Mouse (Mus musculus): ENCODE measurements at regions not wholly inside any gene's neighbourhood (a gene's known extent, or its start where the extent isn't known, plus 50 kb on each side); places are given as distances from the start of the nearest gene placed in this dataset.
"Not testable (repeated sequence)": the region's sequence is repeated elsewhere in the genome, so short reads cannot be mapped to it uniquely, and the experiment has no call there.

DNA sequence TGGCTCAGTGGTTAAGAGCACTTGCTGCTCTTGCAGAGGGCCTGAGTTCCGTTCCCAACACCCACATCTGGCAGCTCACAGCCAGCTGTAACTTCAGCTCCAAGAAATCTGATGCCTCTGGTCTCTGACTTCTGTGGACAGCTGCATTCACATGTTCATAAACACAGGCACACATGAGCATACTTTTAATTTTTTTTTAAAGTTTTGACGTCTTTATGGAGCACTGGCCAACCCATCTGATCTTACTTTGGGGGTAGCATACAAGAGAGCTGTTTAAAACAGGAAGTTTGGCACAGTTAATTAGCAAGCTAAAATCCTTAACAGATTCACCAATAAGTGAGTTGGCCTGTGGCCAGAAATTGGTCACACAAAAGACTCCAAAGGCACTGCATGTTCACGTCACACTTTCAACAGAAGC lies 81.2 kb upstream of the Atl2 start:
- Histone ChIP-seq H3K36me3 (ENCODE audit: control insufficient read depth, insufficient read depth) (no peaks in the 10 kb centered on the region), H3K27me3 (ENCODE audit: control insufficient read depth, insufficient read depth, insufficient read length) (no peaks in the 10 kb centered on the region), H3K4me3 (ENCODE audit: insufficient read depth, poor library complexity, severe bottlenecking) (no peak overlapping the region), H3K79me2 (ENCODE audit: control insufficient read depth, insufficient read depth) (no peaks in the 10 kb centered on the region), H3ac (ENCODE audit: control insufficient read depth, insufficient read length, low read depth) (no peak overlapping the region), H3K79me3 (ENCODE audit: low read depth) (no peaks in the 10 kb centered on the region)
- TF ChIP-seq MAX (IDR thresholded peaks at IDR 0.05) (no peak), MYOD1 (IDR thresholded peaks at IDR 0.05; ENCODE audit: control insufficient read depth, insufficient read length, low read depth) (peak; percentile 63)

GRCm38 (mm10) chr17:79976518-79977100 lies 80.7 kb upstream of the Atl2 start:
- Histone ChIP-seq H3K36me3 (ENCODE audit: control insufficient read depth, insufficient read depth) (no peaks in the 10 kb centered on the region), H3K79me2 (ENCODE audit: control insufficient read depth, insufficient read depth) (no peaks in the 10 kb centered on the region), H3K27me3 (ENCODE audit: control insufficient read depth, insufficient read depth, insufficient read length) (no peaks in the 10 kb centered on the region), H3K79me3 (ENCODE audit: low read depth) (no peaks in the 10 kb centered on the region), H3K4me3 (ENCODE audit: insufficient read depth, poor library complexity, severe bottlenecking) (no peak overlapping the region), H3ac (ENCODE audit: control insufficient read depth, insufficient read length, low read depth) (no peak overlapping the region)
- TF ChIP-seq CTCF (IDR thresholded peaks at IDR 0.05; ENCODE audit: control insufficient read depth, insufficient read depth, insufficient read length) (no peak), FOSL1 (IDR thresholded peaks at IDR 0.05; ENCODE audit: insufficient read depth, low read length, poor library complexity, severe bottlenecking) (no peak), MAX (IDR thresholded peaks at IDR 0.05) (no peak), CEBPB (IDR thresholded peaks at IDR 0.05; ENCODE audit: low read depth) (no peak), USF1 (IDR thresholded peaks at IDR 0.05; ENCODE audit: low read depth) (no peak), MYOD1 (IDR thresholded peaks at IDR 0.05; ENCODE audit: control insufficient read depth, insufficient read length, low read depth) (no peak), MYOG (IDR thresholded peaks at IDR 0.05; ENCODE audit: control insufficient read depth, extremely low read depth, insufficient read length) (no peak)

DNA sequence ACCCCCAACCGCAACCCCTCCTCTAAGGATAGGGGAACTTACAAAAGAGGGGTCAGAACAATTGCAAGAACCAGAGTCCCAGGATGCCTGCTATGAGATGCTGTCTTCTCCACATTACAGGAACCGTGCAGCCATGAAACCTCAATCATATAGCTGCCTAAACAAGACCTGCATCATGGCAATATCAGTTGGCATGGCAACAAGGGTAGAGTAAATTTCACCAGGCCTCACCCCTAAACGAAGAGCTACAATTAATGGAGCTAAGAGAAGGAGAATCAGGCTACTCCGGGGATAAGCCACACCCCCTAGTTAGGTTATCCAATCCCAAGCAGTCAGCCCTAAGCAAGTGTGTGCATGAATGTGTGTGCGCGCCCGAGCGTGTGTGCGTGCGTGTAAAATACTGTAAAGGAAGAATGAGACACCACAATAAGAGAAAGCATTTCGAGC lies 80.1 kb upstream of the Atl2 start:
- no peaks in the 10 kb centered on the region for H3K79me2 ChIP-seq (ENCODE audit: control insufficient read depth, insufficient read depth)
- TF ChIP-seq USF1 (IDR thresholded peaks at IDR 0.05; ENCODE audit: low read depth): no peak
- TF ChIP-seq CTCF (IDR thresholded peaks at IDR 0.05; ENCODE audit: control insufficient read depth, insufficient read depth, insufficient read length): no peak
- no peak for TF ChIP-seq MYOG (IDR thresholded peaks at IDR 0.05; ENCODE audit: control insufficient read depth, extremely low read depth, insufficient read length)
- no peak for TF ChIP-seq MYOD1 (IDR thresholded peaks at IDR 0.05; ENCODE audit: control insufficient read depth, insufficient read length, low read depth)
- no peaks in the 10 kb centered on the region for H3K36me3 ChIP-seq (ENCODE audit: control insufficient read depth, insufficient read depth)
- no peak overlapping the region for H3ac ChIP-seq (ENCODE audit: control insufficient read depth, insufficient read length, low read depth)
- H3K27me3 ChIP-seq (ENCODE audit: control insufficient read depth, insufficient read depth, insufficient read length): no peaks in the 10 kb centered on the region
- no peaks in the 10 kb centered on the region for H3K79me3 ChIP-seq (ENCODE audit: low read depth)
- no peak overlapping the region for H3K4me3 ChIP-seq (ENCODE audit: insufficient read depth, poor library complexity, severe bottlenecking)

GRCm38 (mm10) chr17:79975150-79975757 lies 79.3 kb upstream of the Atl2 start:
- not testable (repeated sequence) for H3K4me3 ChIP-seq (ENCODE audit: insufficient read depth, poor library complexity, severe bottlenecking); H3K36me3 ChIP-seq (ENCODE audit: control insufficient read depth, insufficient read depth); H3K27me3 ChIP-seq (ENCODE audit: control insufficient read depth, insufficient read depth, insufficient read length); H3K79me2 ChIP-seq (ENCODE audit: control insufficient read depth, insufficient read depth); H3K79me3 ChIP-seq (ENCODE audit: low read depth); H3ac ChIP-seq (ENCODE audit: control insufficient read depth, insufficient read length, low read depth)

DNA sequence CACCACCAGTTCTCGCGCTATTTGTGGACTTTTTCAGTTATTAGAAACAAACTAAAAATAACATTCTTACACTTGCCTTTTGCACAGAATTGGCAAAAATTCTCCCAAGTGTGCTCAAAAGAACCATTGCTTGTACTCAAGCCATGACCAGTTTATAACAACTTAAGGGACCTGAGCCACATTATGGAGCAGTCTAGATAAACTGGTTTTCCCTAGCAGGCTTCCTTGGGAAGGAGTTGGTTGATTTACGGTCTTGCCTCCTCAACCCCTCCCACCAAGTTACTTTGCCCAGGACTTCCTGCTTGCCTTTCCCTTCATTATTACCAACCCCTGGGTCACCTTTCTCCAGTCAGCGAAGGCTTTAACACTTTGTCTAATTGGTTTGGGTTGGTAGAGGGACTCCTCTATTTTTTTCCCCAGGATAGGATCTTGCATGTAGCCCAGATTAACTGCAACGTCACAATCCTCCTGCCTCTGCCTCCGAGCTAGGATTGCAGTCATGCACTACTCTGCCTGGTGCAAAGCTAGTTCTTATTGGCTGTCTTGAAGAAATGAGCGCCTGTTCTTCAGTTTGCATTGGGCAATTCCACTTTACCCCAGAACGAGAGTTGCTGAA lies 75.9 kb upstream of the Atl2 start:
- no peak for TF ChIP-seq FOSL1 (IDR thresholded peaks at IDR 0.05; ENCODE audit: insufficient read depth, low read length, poor library complexity, severe bottlenecking)
- TF ChIP-seq CEBPB (IDR thresholded peaks at IDR 0.05; ENCODE audit: low read depth): no peak
- no peak for TF ChIP-seq CTCF (IDR thresholded peaks at IDR 0.05; ENCODE audit: control insufficient read depth, insufficient read depth, insufficient read length)
- TF ChIP-seq MYOG (IDR thresholded peaks at IDR 0.05; ENCODE audit: control insufficient read depth, extremely low read depth, insufficient read length): no peak
- no peak for TF ChIP-seq USF1 (IDR thresholded peaks at IDR 0.05; ENCODE audit: low read depth)

GRCm38 (mm10) chr17:79969500-79969972 lies 73.6 kb upstream of the Atl2 start:
- peaks cover 14% of the 10 kb centered on the region for H3K27me3 ChIP-seq (ENCODE audit: control insufficient read depth, insufficient read depth, insufficient read length)
- TF ChIP-seq MYOG (IDR thresholded peaks at IDR 0.05; ENCODE audit: control insufficient read depth, extremely low read depth, insufficient read length): no peak
- TF ChIP-seq MAX (IDR thresholded peaks at IDR 0.05): no peak
- no peak for TF ChIP-seq CEBPB (IDR thresholded peaks at IDR 0.05; ENCODE audit: low read depth)
- TF ChIP-seq FOSL1 (IDR thresholded peaks at IDR 0.05; ENCODE audit: insufficient read depth, low read length, poor library complexity, severe bottlenecking): no peak
- no peak for TF ChIP-seq MYOD1 (IDR thresholded peaks at IDR 0.05; ENCODE audit: control insufficient read depth, insufficient read length, low read depth)
- no peak for TF ChIP-seq USF1 (IDR thresholded peaks at IDR 0.05; ENCODE audit: low read depth)
- no peak for TF ChIP-seq CTCF (IDR thresholded peaks at IDR 0.05; ENCODE audit: control insufficient read depth, insufficient read depth, insufficient read length)
- H3K4me3 ChIP-seq (ENCODE audit: insufficient read depth, poor library complexity, severe bottlenecking): no peak overlapping the region

More for the DNA sequence above, 75.9 kb upstream of the Atl2 start:
- Histone ChIP-seq H3K36me3 (ENCODE audit: control insufficient read depth, insufficient read depth) (no peaks in the 10 kb centered on the region), H3K4me3 (ENCODE audit: insufficient read depth, poor library complexity, severe bottlenecking) (no peak overlapping the region), H3K27me3 (ENCODE audit: control insufficient read depth, insufficient read depth, insufficient read length) (peaks cover 14% of the 10 kb centered on the region), H3K79me2 (ENCODE audit: control insufficient read depth, insufficient read depth) (no peaks in the 10 kb centered on the region), H3K79me3 (ENCODE audit: low read depth) (no peaks in the 10 kb centered on the region), H3ac (ENCODE audit: control insufficient read depth, insufficient read length, low read depth) (no peak overlapping the region)

More at GRCm38 (mm10) chr17:79969500-79969972, 73.6 kb upstream of the Atl2 start:
- no peaks in the 10 kb centered on the region for H3K79me3 ChIP-seq (ENCODE audit: low read depth)
- H3K36me3 ChIP-seq (ENCODE audit: control insufficient read depth, insufficient read depth): no peaks in the 10 kb centered on the region
- H3K79me2 ChIP-seq (ENCODE audit: control insufficient read depth, insufficient read depth): no peaks in the 10 kb centered on the region
- H3ac ChIP-seq (ENCODE audit: control insufficient read depth, insufficient read length, low read depth): no peak overlapping the region
